Mouse (Mus musculus) neural tube, embryonic 15.5 days (tissue): ENCODE measurements around the gene Abcb4. TPM values are rescaled to one million over a fixed set of nuclear protein-coding genes. Genes with fewer than 3 reads are reported as not detected.
A peak's percentile ranks its signal among the peaks of the same experiment; 100 is the strongest.

ENCODE experiments used
- ATAC-seq: fragments of 200-750 bp; cut with Nextera tagmentation; 2 replicates; pipeline ENCODE4 v1.8.0; 2017; ENCODE audit warnings: mild to moderate bottlenecking, moderate TSS enrichment, moderate library complexity; ENCODE audit not compliant: low FRiP score
- H3K27ac ChIP-seq: fragments of 300-500 bp; sonication (generic); replicated peaks from 2 replicates; pipeline ENCODE4 v1.5.1; 2015; ENCODE audit warnings: mild to moderate bottlenecking, inconsistent platforms
- H3K27me3 ChIP-seq: fragments of 300-500 bp; sonication (generic); replicated peaks from 2 replicates; pipeline ENCODE4 v1.6.1; 2015; ENCODE audit warnings: inconsistent platforms
- H3K36me3 ChIP-seq: fragments of 300-500 bp; sonication (generic); 2 replicates; pipeline ENCODE4 v1.6.1; 2015; ENCODE audit warnings: inconsistent platforms
- H3K4me1 ChIP-seq: fragments of 300-500 bp; sonication (generic); 2 replicates; pipeline ENCODE4 v1.6.1; 2015; ENCODE audit warnings: inconsistent platforms
- H3K4me2 ChIP-seq: fragments of 300-500 bp; sonication (generic); 2 replicates; pipeline ENCODE4 v1.6.1; 2015; ENCODE audit warnings: inconsistent platforms, mild to moderate bottlenecking, moderate library complexity
- H3K4me3 ChIP-seq: fragments of 300-500 bp; sonication (generic); replicated peaks from 2 replicates; pipeline ENCODE4 v1.5.1; 2015; ENCODE audit warnings: mild to moderate bottlenecking, inconsistent platforms
- H3K9ac ChIP-seq: fragments of 300-500 bp; sonication (generic); replicated peaks from 2 replicates; pipeline ENCODE4 v1.6.1; 2015; ENCODE audit warnings: mild to moderate bottlenecking, inconsistent platforms
- H3K9me3 ChIP-seq: fragments of 300-500 bp; sonication (generic); replicated peaks from 2 replicates; pipeline ENCODE4 v1.6.1; 2016; ENCODE audit warnings: inconsistent platforms
- WGBS: fragments of 180-500 bp; shearing (Covaris S2); methylation state at CpG from one replicate; pipeline ENCODE4 v1.1.7; 2015; ENCODE audit warnings: mixed read lengths; 5-methylcytosine and 5-hydroxymethylcytosine counted together
- polyA plus RNA-seq: library from polyadenylated mRNA; unstranded; fragments of >200 nt; fragmentation: Nextera tagmentation; extraction: Ambion mirVana; gene quantifications from 2 replicates; pipeline ENCODE4 v1.2.1, GENCODE M21; 2015

Gene Abcb4
- polyA plus RNA-seq, 1 experiment from 2014 or later: 0.87 TPM

GRCm38 (mm10) chr5:8877086-8877485 lies 16.4 kb upstream of the Abcb4 start:
- H3K4me2 ChIP-seq: no peak overlapping the region
- no peak overlapping the region for H3K4me3 ChIP-seq
- no peak for ATAC-seq
- WGBS: 92% methylated on average over 2 of the region's 2 CpGs
- no peaks in the 10 kb centered on the region for H3K27me3 ChIP-seq
- no peak overlapping the region for H3K27ac ChIP-seq
- no peaks in the 10 kb centered on the region for H3K36me3 ChIP-seq
- no peak overlapping the region for H3K9ac ChIP-seq
- H3K9me3 ChIP-seq: no peaks in the 10 kb centered on the region
- H3K4me1 ChIP-seq: no peaks in the 10 kb centered on the region

- H3K9ac ChIP-seq: no peak overlapping the region
- no peak overlapping the region for H3K4me2 ChIP-seq
- no peak for ATAC-seq
- no peaks in the 10 kb centered on the region for H3K36me3 ChIP-seq
- WGBS: 76% methylated on average over 5 of the region's 5 CpGs
- H3K27ac ChIP-seq: no peak overlapping the region
- no peaks in the 10 kb centered on the region for H3K4me1 ChIP-seq
- H3K4me3 ChIP-seq: no peak overlapping the region
- H3K9me3 ChIP-seq: no peaks in the 10 kb centered on the region
- no peaks in the 10 kb centered on the region for H3K27me3 ChIP-seq
These were observed 15.7 kb upstream of the Abcb4 start for GRCm38 (mm10) chr5:8877800-8878199.

GRCm38 (mm10) chr5:8885837-8886236 lies 7.7 kb upstream of the Abcb4 start:
- Histone ChIP-seq H3K4me2 (no peak overlapping the region), H3K27me3 (no peaks in the 10 kb centered on the region), H3K9ac (no peak overlapping the region), H3K4me3 (no peak overlapping the region), H3K36me3 (no peaks in the 10 kb centered on the region), H3K9me3 (0 out of 2 replicates have a peak, but pooled peaks cover 3% of the 10 kb centered on the region), H3K4me1 (no peaks in the 10 kb centered on the region), H3K27ac (no peak overlapping the region)
- ATAC-seq: no peak
- WGBS: 73% methylated on average over 2 of the region's 2 CpGs

GRCm38 (mm10) chr5:8894104-8894425 lies 548 bp downstream of the Abcb4 start:
- 0 out of 2 replicates have a peak, but pooled peaks cover 3% of the 10 kb centered on the region for H3K9me3 ChIP-seq
- peaks cover 11% of the 10 kb centered on the region for H3K4me1 ChIP-seq
- peaks cover 11% of the 10 kb centered on the region; the same call in 1 of the 2 replicates for H3K27me3 ChIP-seq
- H3K27ac ChIP-seq: no peak overlapping the region
- 11% methylated on average over 15 of the region's 15 CpGs for WGBS
- no peak for ATAC-seq
- H3K4me2 ChIP-seq: peak overlapping the region; percentile 96
- peak overlapping the region; percentile 60 for H3K9ac ChIP-seq
- H3K36me3 ChIP-seq: no peaks in the 10 kb centered on the region
- H3K4me3 ChIP-seq: peak overlapping the region; percentile 64

GRCm38 (mm10) chr5:8894641-8895490 lies 1.3 kb downstream of the Abcb4 start:
- Histone ChIP-seq H3K4me1 (peaks cover 11% of the 10 kb centered on the region), H3K27ac (no peak overlapping the region), H3K4me2 (peak overlapping the region; percentile 96), H3K27me3 (peaks cover 11% of the 10 kb centered on the region; the same call in 1 of the 2 replicates), H3K9ac (no peak overlapping the region), H3K9me3 (0 out of 2 replicates have a peak, but pooled peaks cover 3% of the 10 kb centered on the region), H3K4me3 (no peak overlapping the region), H3K36me3 (no peaks in the 10 kb centered on the region)
- WGBS: 68% methylated on average over 15 of the region's 15 CpGs
- ATAC-seq: no peak

- Histone ChIP-seq H3K36me3 (no peaks in the 10 kb centered on the region), H3K27me3 (peaks cover 11% of the 10 kb centered on the region; the same call in 1 of the 2 replicates), H3K4me2 (no peak overlapping the region), H3K9me3 (no peaks in the 10 kb centered on the region), H3K27ac (no peak overlapping the region), H3K9ac (no peak overlapping the region), H3K4me3 (no peak overlapping the region), H3K4me1 (peaks cover 11% of the 10 kb centered on the region)
- ATAC-seq: no peak
- WGBS: 88% methylated on average over 1 of the region's 1 CpGs
These were observed 2.7 kb downstream of the Abcb4 start for GRCm38 (mm10) chr5:8896198-8896597.

GRCm38 (mm10) chr5:8898246-8898645 lies 4.7 kb downstream of the Abcb4 start:
- Histone ChIP-seq H3K27me3 (no peaks in the 10 kb centered on the region), H3K27ac (no peak overlapping the region), H3K9me3 (no peaks in the 10 kb centered on the region), H3K36me3 (no peaks in the 10 kb centered on the region), H3K4me1 (peaks cover 2% of the 10 kb centered on the region), H3K4me3 (no peak overlapping the region), H3K9ac (no peak overlapping the region), H3K4me2 (no peak overlapping the region)
- WGBS: 72% methylated on average over 3 of the region's 3 CpGs
- no peak for ATAC-seq

- Histone ChIP-seq H3K27ac (no peak overlapping the region), H3K36me3 (no peaks in the 10 kb centered on the region), H3K9ac (no peak overlapping the region), H3K4me1 (no peaks in the 10 kb centered on the region), H3K9me3 (no peaks in the 10 kb centered on the region), H3K4me2 (no peak overlapping the region), H3K27me3 (no peaks in the 10 kb centered on the region), H3K4me3 (no peak overlapping the region)
- no peak for ATAC-seq
- 83% methylated on average over 1 of the region's 1 CpGs for WGBS
These were observed 7.5 kb downstream of the Abcb4 start for GRCm38 (mm10) chr5:8901001-8901400.

GRCm38 (mm10) chr5:8902141-8902817 lies 8.8 kb downstream of the Abcb4 start:
- WGBS: 54% methylated on average over 6 of the region's 6 CpGs
- no peak overlapping the region for H3K4me3 ChIP-seq
- H3K9me3 ChIP-seq: no peaks in the 10 kb centered on the region
- ATAC-seq: no peak
- no peaks in the 10 kb centered on the region for H3K27me3 ChIP-seq
- H3K36me3 ChIP-seq: no peaks in the 10 kb centered on the region
- H3K4me2 ChIP-seq: no peak overlapping the region
- no peak overlapping the region for H3K9ac ChIP-seq
- H3K4me1 ChIP-seq: no peaks in the 10 kb centered on the region
- no peak overlapping the region for H3K27ac ChIP-seq

- H3K4me3 ChIP-seq: no peak overlapping the region
- no peak overlapping the region for H3K4me2 ChIP-seq
- H3K4me1 ChIP-seq: no peaks in the 10 kb centered on the region
- no peak for ATAC-seq
- no peak overlapping the region for H3K9ac ChIP-seq
- H3K27me3 ChIP-seq: no peaks in the 10 kb centered on the region
- no peak overlapping the region for H3K27ac ChIP-seq
- H3K9me3 ChIP-seq: no peaks in the 10 kb centered on the region
- WGBS: 30% methylated on average over 6 of the region's 6 CpGs
- H3K36me3 ChIP-seq: no peaks in the 10 kb centered on the region
These were observed 11.0 kb downstream of the Abcb4 start for GRCm38 (mm10) chr5:8904539-8904938.

GRCm38 (mm10) chr5:8911567-8912198 lies 18.2 kb downstream of the Abcb4 start:
- no peaks in the 10 kb centered on the region for H3K9me3 ChIP-seq
- no peak overlapping the region for H3K4me2 ChIP-seq
- H3K27ac ChIP-seq: no peak overlapping the region
- no peaks in the 10 kb centered on the region for H3K36me3 ChIP-seq
- H3K27me3 ChIP-seq: no peaks in the 10 kb centered on the region
- no peak overlapping the region for H3K4me3 ChIP-seq
- 83% methylated on average over 8 of the region's 8 CpGs for WGBS
- no peak overlapping the region for H3K9ac ChIP-seq
- ATAC-seq: no peak
- no peaks in the 10 kb centered on the region for H3K4me1 ChIP-seq

- Histone ChIP-seq H3K4me3 (no peak overlapping the region), H3K9ac (no peak overlapping the region), H3K27me3 (no peaks in the 10 kb centered on the region), H3K4me1 (no peaks in the 10 kb centered on the region), H3K9me3 (no peaks in the 10 kb centered on the region), H3K27ac (no peak overlapping the region), H3K36me3 (no peaks in the 10 kb centered on the region), H3K4me2 (no peak overlapping the region)
- 91% methylated on average over 2 of the region's 2 CpGs for WGBS
- ATAC-seq: no peak
These were observed 22.9 kb downstream of the Abcb4 start for GRCm38 (mm10) chr5:8916400-8916799.
